Mouse (Mus musculus) lung, adult 18-20 months (tissue): ENCODE results near the gene Akt2.
"Not testable (repeated sequence)": the region's sequence is repeated elsewhere in the genome, so short reads cannot be mapped to it uniquely, and the experiment has no call there.

ENCODE experiments used
- DNase-seq, 2 experiments: peaks; one replicate each; pipeline ENCODE4 v3.0.0; 2022; ENCODE audit warnings: mixed read lengths in 2 of 2

Gene Akt2

DNA sequence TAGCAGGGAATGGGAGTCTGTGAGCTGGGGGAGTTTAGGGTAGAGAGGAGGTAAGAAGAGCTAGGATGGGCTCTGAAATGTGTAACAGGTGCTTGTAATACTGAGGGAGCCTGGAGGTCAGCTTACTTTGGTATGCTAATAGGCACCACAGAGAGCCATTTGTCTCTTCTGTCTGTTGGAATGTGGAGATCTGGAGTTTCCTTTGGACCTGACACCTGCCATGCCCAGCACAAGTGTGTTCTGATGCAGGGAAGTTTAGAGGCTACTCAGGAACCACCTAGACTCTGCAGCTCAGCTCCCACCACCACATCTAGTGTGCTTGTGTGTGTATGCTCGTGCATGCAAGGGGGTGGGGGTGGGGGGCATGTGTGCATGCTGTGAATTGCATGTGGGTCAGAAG, 30.9 kb downstream of the Akt2 start:
- DNase-seq: no peak

GRCm38 (mm10) chr7:27624967-27625366, 33.6 kb downstream of the Akt2 start:
- DNase-seq: no peak

- no peak for DNase-seq
Measured at GRCm38 (mm10) chr7:27627707-27628106, 36.4 kb downstream of the Akt2 start.

- DNase-seq: no peak
Measured at GRCm38 (mm10) chr7:27628190-27628589, 36.8 kb downstream of the Akt2 start.

DNA sequence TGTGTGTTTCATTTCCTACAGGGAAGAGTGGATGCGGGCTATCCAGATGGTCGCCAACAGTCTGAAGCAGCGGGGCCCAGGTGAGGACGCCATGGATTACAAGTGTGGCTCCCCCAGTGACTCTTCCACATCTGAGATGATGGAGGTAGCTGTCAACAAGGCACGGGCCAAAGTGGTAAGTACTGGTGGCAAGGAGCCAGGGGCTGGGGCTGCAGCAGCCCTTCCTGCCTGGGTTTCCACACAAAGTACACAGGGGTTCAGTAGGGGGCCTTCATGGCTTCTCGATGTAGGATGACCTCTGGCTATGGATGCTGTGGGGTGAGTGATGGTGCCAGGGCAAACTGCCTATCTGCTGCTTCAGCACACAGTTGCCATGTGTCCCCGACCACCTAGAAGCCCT, 37.5 kb downstream of the Akt2 start:
- not testable (repeated sequence) for DNase-seq

- no peak for DNase-seq
Measured at GRCm38 (mm10) chr7:27631439-27631838, 40.1 kb downstream of the Akt2 start.

DNA sequence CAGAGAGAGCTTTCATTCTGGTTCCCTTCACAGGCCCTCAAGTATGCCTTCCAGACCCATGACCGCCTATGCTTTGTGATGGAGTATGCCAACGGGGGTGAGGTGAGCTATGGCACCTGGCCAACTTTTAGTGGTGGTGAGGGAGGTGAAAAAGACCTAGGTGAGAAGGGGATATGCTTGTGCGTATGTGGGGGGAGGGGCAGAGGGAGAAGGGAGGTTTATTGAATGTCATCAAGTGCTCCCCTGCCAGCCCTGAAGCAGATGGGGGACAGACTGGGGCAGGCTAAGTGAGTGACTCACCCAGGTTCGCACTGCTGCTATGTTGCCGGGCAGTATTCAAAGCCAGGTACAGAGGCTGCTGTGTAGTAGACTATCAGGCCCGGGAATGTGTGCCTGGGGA, 41.8 kb downstream of the Akt2 start:
- DNase-seq: no peak

DNA sequence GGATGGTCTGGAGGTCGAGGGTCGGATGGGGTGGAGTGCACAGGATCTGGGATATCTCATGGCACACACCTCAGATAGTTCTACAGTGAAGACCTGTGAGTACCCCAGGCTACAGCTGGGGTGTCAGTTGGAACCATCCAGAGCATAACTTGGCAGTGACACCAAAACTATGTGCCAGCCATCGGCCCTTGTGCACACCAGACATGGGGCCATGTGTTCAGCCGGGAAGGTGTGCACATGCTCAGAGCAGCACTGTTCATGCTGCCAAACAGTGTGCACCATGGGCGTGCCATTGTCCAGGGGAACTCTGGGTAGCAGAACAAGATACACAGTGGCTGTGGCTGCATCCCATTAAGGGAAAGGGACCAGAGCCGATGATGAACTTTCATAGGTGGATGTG, 43.3 kb downstream of the Akt2 start:
- no peak for DNase-seq

DNA sequence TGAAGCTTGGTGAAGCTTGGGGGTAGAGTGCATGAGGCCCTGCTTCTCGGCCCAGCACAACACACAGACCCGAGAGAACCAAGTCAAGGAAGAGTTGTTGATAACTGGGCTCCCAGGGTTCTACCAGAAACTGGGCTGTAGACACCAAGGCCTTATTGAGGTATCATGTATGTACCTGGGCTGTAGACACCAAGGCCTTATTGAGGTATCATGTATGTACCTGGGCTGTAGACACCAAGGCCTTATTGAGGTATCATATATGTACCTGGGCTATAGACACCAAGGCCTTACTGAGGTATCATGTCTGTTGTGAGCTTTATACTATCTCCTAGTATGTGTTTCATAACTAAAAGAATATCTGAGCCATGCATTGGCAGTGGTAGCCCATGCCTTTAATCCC, 43.7 kb downstream of the Akt2 start:
- not testable (repeated sequence) for DNase-seq

DNA sequence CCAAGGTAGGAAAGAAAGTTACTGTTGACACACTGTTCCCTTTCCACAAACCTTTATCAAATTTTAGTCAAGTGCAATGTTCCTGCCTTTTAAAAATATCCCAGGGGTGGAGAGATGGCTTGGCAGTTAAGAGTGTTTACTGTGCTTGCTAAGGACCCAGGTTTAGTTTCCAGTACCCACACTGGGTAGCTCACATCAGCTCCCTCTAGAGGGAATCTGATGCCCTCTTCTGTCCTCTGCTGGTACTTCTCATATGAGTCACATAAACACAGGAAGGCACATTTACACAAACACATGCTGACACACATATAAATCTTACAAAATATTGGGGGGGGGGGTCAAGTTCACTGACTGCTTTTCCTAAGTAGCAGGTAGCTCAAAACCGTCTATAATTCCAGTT, 53.1 kb downstream of the Akt2 start:
- DNase-seq: no peak

GRCm38 (mm10) chr7:27646516-27646915, 55.2 kb downstream of the Akt2 start:
- DNase-seq: no peak

DNA sequence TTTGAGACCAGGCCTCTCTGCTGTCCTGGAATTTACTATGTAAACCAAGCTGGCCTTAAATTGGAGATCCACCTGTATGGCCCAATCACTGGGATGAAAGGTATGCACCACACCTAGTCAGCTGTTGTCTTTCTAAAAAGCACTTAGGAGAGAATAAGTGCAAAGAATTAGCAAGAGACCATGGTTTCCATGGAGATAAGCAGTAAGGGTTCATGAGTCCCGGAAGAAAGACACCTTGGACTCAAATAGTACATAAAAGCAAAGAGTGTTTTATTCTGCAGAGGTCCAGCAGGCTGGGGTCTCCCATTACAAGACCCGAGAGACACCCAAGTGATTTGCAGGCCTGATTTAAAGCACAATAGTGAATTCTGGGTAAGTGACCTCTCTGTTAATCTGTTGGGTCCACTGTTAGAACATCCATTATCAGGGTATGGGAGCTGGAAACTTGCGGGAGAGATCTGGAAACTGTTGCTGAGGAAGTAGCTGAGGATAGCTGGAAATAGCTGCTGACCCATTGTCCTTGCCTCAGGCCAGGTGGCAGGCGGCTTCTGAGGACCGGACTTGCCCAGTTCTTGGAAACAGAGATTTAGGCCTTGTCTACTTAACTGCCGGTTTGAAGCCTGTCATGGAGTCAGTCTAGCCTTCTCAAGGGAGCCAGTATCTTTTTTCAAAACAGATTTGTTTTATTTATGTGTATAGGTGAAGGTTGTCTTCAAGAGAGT, 56.1 kb downstream of the Akt2 start:
- no peak for DNase-seq

DNA sequence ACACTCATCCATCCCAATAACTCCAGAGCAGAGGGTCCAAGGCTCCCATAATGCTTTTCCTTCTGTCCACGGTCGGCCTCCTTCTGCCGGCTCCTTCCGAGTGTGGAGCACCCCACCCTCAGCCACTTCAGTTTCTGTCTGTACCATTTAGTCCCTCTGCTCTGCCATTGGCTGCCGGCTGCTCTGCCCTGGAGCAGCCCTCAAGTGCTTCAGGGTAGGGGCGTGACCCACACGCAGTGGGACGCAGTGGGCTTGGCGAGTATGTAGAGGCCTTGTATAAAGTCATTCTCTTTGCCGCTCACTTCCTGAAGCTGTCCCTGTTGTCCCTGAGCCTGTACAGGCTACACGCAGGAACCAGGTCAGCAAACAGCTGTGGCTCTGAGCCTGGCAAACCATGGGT, 58.4 kb downstream of the Akt2 start:
- DNase-seq: no peak

DNA sequence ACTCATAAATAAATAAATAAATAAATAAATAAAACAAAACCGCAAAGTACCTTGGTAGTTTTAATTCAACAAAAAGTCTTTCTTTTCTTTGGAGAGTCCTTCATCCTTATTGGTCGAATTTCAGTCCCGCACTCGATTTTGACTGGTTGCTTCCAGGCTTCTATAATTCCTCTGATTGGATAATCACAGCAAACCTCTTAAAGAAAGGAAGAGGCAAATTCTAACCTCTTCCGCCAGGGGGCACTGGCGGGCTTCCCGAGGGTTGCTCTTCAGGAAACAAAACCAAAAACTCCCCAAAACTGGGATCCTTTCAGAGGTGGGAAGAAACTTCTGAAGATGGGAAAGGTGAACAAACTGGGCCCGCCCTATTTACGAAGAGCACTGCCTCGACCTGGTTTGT, 59.6 kb downstream of the Akt2 start:
- DNase-seq: peak; percentile 52 to 71

- peak in 1 of 2 experiments; percentile 5 for DNase-seq
Measured at GRCm38 (mm10) chr7:27653681-27654437, 62.5 kb downstream of the Akt2 start, which contains the start of gene Ttc9b. TSS of gene Ttc9b (plus strand) at chr7:27653915.

DNA sequence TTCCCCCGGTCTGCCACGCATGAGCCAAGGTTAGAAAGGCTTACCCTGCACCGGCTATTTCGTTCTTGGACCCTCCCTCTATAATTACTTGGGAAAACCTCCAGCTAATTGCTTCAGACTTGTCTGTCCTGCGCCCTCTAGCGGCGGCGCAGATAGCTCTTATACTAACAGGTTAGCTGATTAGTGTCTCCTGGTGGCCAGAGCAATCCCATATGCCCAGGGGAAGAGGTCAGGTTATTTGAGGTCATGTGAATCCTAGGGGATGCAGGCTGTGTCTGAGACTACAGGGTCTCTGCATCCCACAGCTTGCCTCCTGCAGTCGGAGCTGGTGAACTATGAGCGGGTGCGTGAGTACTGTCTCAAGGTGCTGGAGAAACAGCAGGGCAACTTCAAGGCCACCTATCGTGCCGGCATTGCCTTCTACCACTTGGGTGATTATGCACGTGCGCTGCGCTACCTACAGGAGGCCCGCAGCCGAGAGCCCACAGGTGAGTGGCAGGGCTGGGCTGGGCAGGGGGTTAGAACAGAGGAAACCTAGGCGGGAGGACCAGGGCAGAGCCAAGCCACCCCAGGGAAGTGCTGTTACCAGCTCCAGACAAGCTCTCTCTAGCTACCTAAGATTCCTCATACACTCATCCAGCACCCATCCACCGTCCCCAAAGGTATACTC, 63.4 kb downstream of the Akt2 start:
- DNase-seq: peak in 1 of 2 experiments; percentile 20

- no peak for DNase-seq
Measured at GRCm38 (mm10) chr7:27655545-27655944, 64.2 kb downstream of the Akt2 start.

DNA sequence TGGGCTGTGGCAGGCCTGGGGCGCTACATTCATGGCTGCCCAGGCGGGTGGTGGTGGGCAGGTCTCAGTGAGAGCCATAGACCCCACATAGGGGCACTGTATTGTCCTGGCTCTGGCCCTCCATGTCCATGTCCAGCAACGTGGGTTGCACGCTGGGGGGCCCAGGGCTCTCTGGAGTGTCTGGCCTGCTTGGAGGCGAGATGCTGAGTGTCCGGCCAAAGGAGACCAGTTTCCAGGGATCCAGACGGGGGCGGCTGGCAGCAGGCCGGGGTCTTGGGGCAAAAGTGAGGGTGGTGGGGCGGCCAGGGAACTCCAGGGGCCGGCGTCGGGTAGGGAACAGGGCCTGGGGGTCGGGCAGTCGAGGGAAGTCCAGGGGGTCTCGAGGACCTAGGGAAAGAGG, 65.2 kb downstream of the Akt2 start:
- DNase-seq: no peak

GRCm38 (mm10) chr7:27657824-27658395, 66.6 kb downstream of the Akt2 start:
- DNase-seq: no peak

DNA sequence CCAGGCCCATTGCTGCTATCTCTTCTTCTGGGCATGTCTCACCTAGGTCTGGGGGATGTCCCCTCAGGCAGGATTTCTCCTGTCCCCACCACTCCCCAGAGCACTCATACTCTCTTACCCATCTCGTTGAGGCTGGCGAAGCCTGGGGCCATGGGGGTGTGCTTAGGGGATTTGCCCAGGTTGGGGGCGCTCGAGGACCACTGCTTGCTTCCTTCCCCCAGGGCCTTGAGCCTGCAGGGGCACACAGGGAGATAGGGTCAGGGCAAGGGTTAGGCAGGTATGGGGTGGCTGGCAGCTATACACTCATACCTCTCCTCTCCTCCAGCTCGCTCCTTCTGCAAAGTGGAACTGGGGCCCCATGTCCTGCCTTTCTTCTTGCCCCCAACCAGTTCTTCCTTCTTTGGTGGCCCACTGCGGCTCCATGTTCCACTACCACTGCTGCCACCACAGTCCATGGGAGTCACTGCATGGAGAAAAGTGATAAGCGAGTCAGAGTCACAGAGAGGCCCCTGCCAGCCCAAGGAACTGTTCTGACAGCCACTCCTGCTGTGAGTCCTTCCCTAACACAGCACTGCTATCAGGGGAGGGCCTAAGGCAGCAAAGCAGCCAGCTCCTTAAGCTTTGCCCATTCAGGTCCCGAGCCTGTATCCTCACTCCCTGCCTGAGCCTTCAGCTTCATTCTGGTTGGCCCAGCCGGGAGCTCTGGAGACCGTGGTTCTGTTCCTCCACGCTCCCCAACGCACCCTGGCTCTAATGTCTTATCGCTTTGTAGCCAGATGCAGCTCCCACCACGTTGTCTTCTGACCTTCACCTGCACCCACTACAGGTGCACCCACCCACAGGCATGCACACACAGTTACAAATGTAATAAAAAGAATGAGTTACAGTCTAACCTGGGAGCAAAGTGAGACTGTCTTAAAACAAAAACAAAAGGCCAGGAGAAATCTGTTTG, 67.6 kb downstream of the Akt2 start:
- DNase-seq: no peak

DNA sequence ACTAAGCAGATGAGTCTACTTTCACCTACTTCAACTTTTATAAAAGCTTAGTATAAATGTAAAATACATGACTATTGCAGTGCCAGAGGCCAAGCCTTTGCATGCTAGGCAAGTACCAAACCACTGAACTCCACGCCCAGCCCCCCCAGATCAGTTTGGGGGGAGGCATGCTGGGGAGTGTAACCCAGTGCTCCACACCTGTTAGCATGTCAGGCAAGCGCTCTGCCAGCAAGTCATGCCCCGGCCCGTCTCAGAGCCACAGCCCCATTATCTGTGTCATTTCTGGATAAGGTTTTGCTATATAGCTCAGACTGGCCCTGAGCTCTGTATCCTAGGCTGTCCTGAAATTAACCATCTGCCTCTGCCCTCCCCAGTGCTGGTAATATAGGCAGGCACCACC, 70.7 kb downstream of the Akt2 start:
- no peak for DNase-seq

GRCm38 (mm10) chr7:27673064-27673574, 81.8 kb downstream of the Akt2 start:
- no peak for DNase-seq
